Mouse (Mus musculus) urinary bladder, adult 18-20 months (tissue): ENCODE measurements around the gene Rpl15.
"Not testable (repeated sequence)": the region's sequence is repeated elsewhere in the genome, so short reads cannot be mapped to it uniquely, and the experiment has no call there.

Experiments used
- DNase-seq, 2 experiments: peaks; one replicate each; pipeline ENCODE4 v3.0.0; 2022; ENCODE audit warnings: low spot score in 2 of 2, mixed read lengths in 2 of 2

The Rpl15 gene

GRCm38 (mm10) chr14:18241786-18242185 is 29.4 kb downstream of the Rpl15 start:
- DNase-seq = no peak

GRCm38 (mm10) chr14:18240132-18240531 is 31.1 kb downstream of the Rpl15 start:
- no peak for DNase-seq

GRCm38 (mm10) chr14:18238750-18239731 is 32.1 kb downstream of the Rpl15 start, which contains the start of gene Nr1d2:
Gene Nr1d2, minus strand, starts transcription at chr14:18239127.
- peak; percentile 96 to 99 for DNase-seq

- DNase-seq = peak; percentile 95 to 96
Measured at GRCm38 (mm10) chr14:18238131-18238749, 33.0 kb downstream of the Rpl15 start.

- DNase-seq = no peak
Measured at GRCm38 (mm10) chr14:18237381-18237780, 33.8 kb downstream of the Rpl15 start.

GRCm38 (mm10) chr14:18236496-18237235 is 34.5 kb downstream of the Rpl15 start:
- DNase-seq = peak in 1 of 2 experiments; percentile 25

- peak in 1 of 2 experiments; percentile 45 for DNase-seq
Measured at GRCm38 (mm10) chr14:18233981-18234960, 36.9 kb downstream of the Rpl15 start.

GRCm38 (mm10) chr14:18233076-18233475 is 38.1 kb downstream of the Rpl15 start:
- DNase-seq = no peak

GRCm38 (mm10) chr14:18231866-18232265 is 39.3 kb downstream of the Rpl15 start:
- not testable (repeated sequence) for DNase-seq

GRCm38 (mm10) chr14:18229751-18230150 is 41.4 kb downstream of the Rpl15 start:
- not testable (repeated sequence) for DNase-seq

GRCm38 (mm10) chr14:18226181-18226580 is 45.0 kb downstream of the Rpl15 start:
- DNase-seq = not testable (repeated sequence)

- DNase-seq = not testable (repeated sequence)
Measured at GRCm38 (mm10) chr14:18225431-18225830, 45.8 kb downstream of the Rpl15 start.

- no peak for DNase-seq
Measured at GRCm38 (mm10) chr14:18221977-18222376, 49.2 kb downstream of the Rpl15 start.
